ENCODE assay signal across 17 mouse cellular contexts in genomic region chr5:121585699-121586098, GRCm38 (mm10). TPM values are rescaled to one million over a fixed set of nuclear protein-coding genes. Genes with fewer than 3 reads are reported as not detected.
DNase-seq lines count a peak whose midpoint lies in the region; ATAC-seq and TF ChIP-seq lines count a peak whose summit lies in the region.
"Had no signal": no experiment of that assay in that cellular context is flagged by ENCODE, and none has a peak within 500 bp of the region (broad histone marks: within the 10 kb centered on the region; RNA-seq: fewer than 3 reads in every experiment).

No protein-coding gene starts in this region.

- in situ Hi-C loops in ES-E14 (cut with MboI; ENCODE audit: low sequenced_read_pairs in 2 of 2, unreplicated experiment in 2 of 2) = no loop called here

- TF ChIP-seq CTCF in bone marrow macrophage, adult 2 months (IDR thresholded peaks at IDR 0.05; ENCODE audit: low read depth, low read length) = no peak

- H3K27ac ChIP-seq in lung, embryonic 15.5 days = peak overlapping the region; percentile 66
- H3K27ac ChIP-seq in ES-E14 (ENCODE audit: insufficient read depth, low read depth, low read length, poor library complexity, severe bottlenecking) = peak overlapping the region; percentile 29; the same call in 1 of the 2 replicates
- H3K27ac ChIP-seq in bone marrow macrophage, adult 2 months (ENCODE audit: insufficient read depth, low read depth, low read length) = peak overlapping the region; percentile 95
- peak overlapping the region; percentile 26 for H3K27ac ChIP-seq in liver, embryonic 15.5 days (replicated peaks)
- H3K27ac ChIP-seq: liver, embryonic 14.5 days had no signal

- no peak overlapping the region for H3K4me2 ChIP-seq in lung, embryonic 15.5 days
- no peak overlapping the region for H3K4me2 ChIP-seq in liver, embryonic 15.5 days

- WGBS in lung, embryonic 15.5 days = 86% methylated on average over 5 of the region's 5 CpGs
- WGBS in liver, embryonic 15.5 days (ENCODE audit: insufficient replicate concordance) = 71% methylated on average over 5 of the region's 5 CpGs

- no peak for ATAC-seq in lung, embryonic 15.5 days (ENCODE audit: borderline replicate concordance, extremely low read depth, low FRiP score, low TSS enrichment)
- ATAC-seq in liver, embryonic 15.5 days (ENCODE audit: insufficient read depth) = no peak
- ATAC-seq: inflammation-experienced regulatory T-cells, adult 6 months had no signal

- H3K36me3 ChIP-seq in lung, embryonic 15.5 days = no peaks in the 10 kb centered on the region
- 0 out of 2 replicates have a peak, but pooled peaks cover 2% of the 10 kb centered on the region for H3K36me3 ChIP-seq in ES-E14 (ENCODE audit: control insufficient read depth, insufficient read depth, low read length, poor library complexity, severe bottlenecking)
- peaks cover under 1% of the 10 kb centered on the region; the same call in 1 of the 2 replicates for H3K36me3 ChIP-seq in liver, embryonic 15.5 days (replicated peaks)

- DNase-seq in lung, postnatal 25 days (ENCODE audit: low spot score) = no peak
- no peak for DNase-seq in ES-E14 (ENCODE audit: low read depth, low spot score)
- DNase-seq in adrenal gland, adult 2 months = no peak
- DNase-seq in MN1 (ENCODE audit: low spot score) = no peak
- DNase-seq: cerebellum, adult 2 months; kidney, postnatal 36 days had no signal

- peaks cover 50% of the 10 kb centered on the region for H3K4me1 ChIP-seq in lung, embryonic 15.5 days
- H3K4me1 ChIP-seq in ES-E14 (ENCODE audit: control insufficient read depth in 2 of 2, insufficient read depth in 2 of 2, low read length in 2 of 2, poor library complexity in 1 of 2) = peaks cover 14 to 26% of the 10 kb centered on the region in 2 experiments
- peaks cover 47% of the 10 kb centered on the region for H3K4me1 ChIP-seq in bone marrow macrophage, adult 2 months (ENCODE audit: control insufficient read depth, insufficient read depth, low read length)
- H3K4me1 ChIP-seq in liver, embryonic 15.5 days (replicated peaks) = peaks cover 55% of the 10 kb centered on the region

- H3K4me3 ChIP-seq in lung, embryonic 15.5 days = no peak overlapping the region
- no peak overlapping the region for H3K4me3 ChIP-seq in ES-E14 (ENCODE audit: insufficient read depth in 1 of 2, low read depth in 1 of 2, low read length in 2 of 2, poor library complexity in 1 of 2, severe bottlenecking in 1 of 2)
- peak overlapping the region; percentile 43; the same call in 1 of the 2 replicates for H3K4me3 ChIP-seq in bone marrow macrophage, adult 2 months (ENCODE audit: insufficient read depth, low read length)
- H3K4me3 ChIP-seq in liver, embryonic 15.5 days (replicated peaks) = no peak overlapping the region

- no peaks in the 10 kb centered on the region for H3K27me3 ChIP-seq in lung, embryonic 15.5 days
- no peaks in the 10 kb centered on the region for H3K27me3 ChIP-seq in liver, embryonic 15.5 days

- H3K9ac ChIP-seq in lung, embryonic 15.5 days = no peak overlapping the region
- H3K9ac ChIP-seq in ES-E14 (ENCODE audit: insufficient read depth, low read depth, low read length, poor library complexity, severe bottlenecking) = no peak overlapping the region
- no peak overlapping the region for H3K9ac ChIP-seq in liver, embryonic 15.5 days
- H3K9ac ChIP-seq: liver, embryonic 14.5 days had no signal

- no peaks in the 10 kb centered on the region for H3K9me3 ChIP-seq in lung, embryonic 15.5 days
- H3K9me3 ChIP-seq in ES-E14 (ENCODE audit: control insufficient read depth, insufficient read depth, low read depth, low read length) = no peaks in the 10 kb centered on the region
- H3K9me3 ChIP-seq in liver, embryonic 15.5 days (replicated peaks) = no peaks in the 10 kb centered on the region

- TF ChIP-seq POLR2A in bone marrow macrophage, adult 2 months (IDR thresholded peaks at IDR 0.05; ENCODE audit: borderline replicate concordance, low read depth, low read length) = no peak

TF ChIP-seq in ES-E14, 5 proteins besides CTCF, POLR2A, EP300 and RAD21:
- no peak for TF ChIP-seq ZNF384 (IDR thresholded peaks at IDR 0.05; ENCODE audit: low read depth, low read length)
- TF ChIP-seq ZC3H11A (IDR thresholded peaks at IDR 0.05; ENCODE audit: borderline replicate concordance, low read depth, low read length) = no peak
- no peak for TF ChIP-seq MAFK (IDR thresholded peaks at IDR 0.05; ENCODE audit: insufficient read depth, low read depth, low read length)
- no peak for TF ChIP-seq HCFC1 (IDR thresholded peaks at IDR 0.05; ENCODE audit: borderline replicate concordance, insufficient read depth, low read length)
- TF ChIP-seq CHD2 (IDR thresholded peaks at IDR 0.05; ENCODE audit: low read depth, low read length) = no peak

RNA-seq across cellular contexts. Expression of gene Aldh2, which starts 7.9 kb away (rescaled TPM):
- 319 and 330 TPM in 2 replicates for polyA plus RNA-seq in lung, embryonic 15.5 days (2015; fragmentation: Nextera tagmentation; extraction: Ambion mirVana)
- 157 and 238 TPM in 2 replicates for total RNA-seq in ES-E14 (2012; rRNA removed)
- 844 and 895 TPM in 2 replicates for polyA plus RNA-seq in bone marrow macrophage, adult 2 months (2012; ENCODE audit: insufficient read depth, insufficient read length, missing spikeins)
- polyA plus RNA-seq in liver, embryonic 15.5 days (2015; fragmentation: Nextera tagmentation; extraction: Ambion mirVana) = 181 and 210 TPM in 2 replicates
- total RNA-seq in adrenal gland, adult 2 months (2021) = 1,000 to 10,000 TPM; 1,066 to 2,347 TPM
- polyA plus RNA-seq in adrenal gland, adult 2 months (2012; rRNA removed) = 3,430 and 6,143 TPM in 2 replicates

RNA-seq across cellular contexts. Expression of gene Acad12, which starts 33.0 kb away (rescaled TPM):
- polyA plus RNA-seq in lung, embryonic 15.5 days (2015; fragmentation: Nextera tagmentation; extraction: Ambion mirVana) = 2.5 and 2.9 TPM in 2 replicates
- 6.0 and 8.3 TPM in 2 replicates for total RNA-seq in ES-E14 (2012; rRNA removed)
- 8.6 and 9.0 TPM in 2 replicates for polyA plus RNA-seq in bone marrow macrophage, adult 2 months (2012; ENCODE audit: insufficient read depth, insufficient read length, missing spikeins)
- polyA plus RNA-seq in liver, embryonic 15.5 days (2015; fragmentation: Nextera tagmentation; extraction: Ambion mirVana) = 1.2 and 2.4 TPM in 2 replicates
- total RNA-seq in adrenal gland, adult 2 months (2021) = 10 to 100 TPM; 19.4 to 23.5 TPM
- 14.1 and 14.5 TPM in 2 replicates for polyA plus RNA-seq in adrenal gland, adult 2 months (2012; rRNA removed)

RNA-seq across cellular contexts. Expression of gene Mapkapk5, which starts 40.0 kb away (rescaled TPM):
- polyA plus RNA-seq in lung, embryonic 15.5 days (2015; fragmentation: Nextera tagmentation; extraction: Ambion mirVana) = 48.2 and 49.2 TPM in 2 replicates
- 94.3 and 111 TPM in 2 replicates for total RNA-seq in ES-E14 (2012; rRNA removed)
- polyA plus RNA-seq in bone marrow macrophage, adult 2 months (2012; ENCODE audit: insufficient read depth, insufficient read length, missing spikeins) = 75.7 TPM in 2 replicates
- 22.9 and 30.0 TPM in 2 replicates for polyA plus RNA-seq in liver, embryonic 15.5 days (2015; fragmentation: Nextera tagmentation; extraction: Ambion mirVana)
- 10 to 100 TPM; 63.5 to 96.5 TPM for total RNA-seq in adrenal gland, adult 2 months (2021)
- 18.9 and 20.1 TPM in 2 replicates for polyA plus RNA-seq in adrenal gland, adult 2 months (2012; rRNA removed)

RNA-seq across cellular contexts. Expression of gene Adam1a, which starts 40.4 kb away (rescaled TPM):
- 1.1 and 1.5 TPM in 2 replicates for polyA plus RNA-seq in lung, embryonic 15.5 days (2015; fragmentation: Nextera tagmentation; extraction: Ambion mirVana)
- total RNA-seq in ES-E14 (2012; rRNA removed) = 6.1 and 6.3 TPM in 2 replicates
- polyA plus RNA-seq in bone marrow macrophage, adult 2 months (2012; ENCODE audit: insufficient read depth, insufficient read length, missing spikeins) = 3.0 and 4.3 TPM in 2 replicates
- polyA plus RNA-seq in liver, embryonic 15.5 days (2015; fragmentation: Nextera tagmentation; extraction: Ambion mirVana) = 0.21 and 0.41 TPM in 2 replicates
- total RNA-seq in adrenal gland, adult 2 months (2021) = 1 to 10 TPM; 3.5 to 4.2 TPM
- polyA plus RNA-seq in adrenal gland, adult 2 months (2012; rRNA removed) = 4.6 TPM in 2 replicates

RNA-seq across cellular contexts. Expression of gene Gm42878, which starts 40.4 kb away (rescaled TPM):
- not detected in 2 replicates for polyA plus RNA-seq in lung, embryonic 15.5 days (2015; fragmentation: Nextera tagmentation; extraction: Ambion mirVana)
- not detected in 2 replicates for total RNA-seq in ES-E14 (2012; rRNA removed)
- polyA plus RNA-seq in bone marrow macrophage, adult 2 months (2012; ENCODE audit: insufficient read depth, insufficient read length, missing spikeins) = not detected in 2 replicates
- polyA plus RNA-seq in liver, embryonic 15.5 days (2015; fragmentation: Nextera tagmentation; extraction: Ambion mirVana) = not detected in 2 replicates
- total RNA-seq in adrenal gland, adult 2 months (2021) = not detected
- not detected in 2 replicates for polyA plus RNA-seq in adrenal gland, adult 2 months (2012; rRNA removed)
- total RNA-seq: adrenal gland, postnatal 36 days; left cerebral cortex, postnatal 10 days had no signal
- polyA plus RNA-seq: erythroblast, embryonic 14.5 days; gonadal fat pad, adult 2 months; heart, postnatal 0 days; inflammation-experienced regulatory T-cells, adult 6 months; neural tube, embryonic 14.5 days had no signal

Comparison
In these comparisons a context has a peak if more than half of its experiments do, and no peak if none do; other contexts are left out.
1. H3K27ac ChIP-seq: peak in every context shown above with its lines; median percentile 95 in bone marrow macrophage, adult 2 months; 66 in lung, embryonic 15.5 days; 29 in ES-E14; 26 in liver, embryonic 15.5 days.